Mouse (Mus musculus) heart, adult 2 months (tissue): ENCODE results near the gene Specc1.

ENCODE experiments used
- CTCF ChIP-seq: fragments of 200-600 bp; IDR thresholded peaks from 2 replicates; pipeline ENCODE4 v1.8.1; 2022; ENCODE audit warnings: antibody characterized with exemption, mild to moderate bottlenecking, moderate library complexity
- EP300 ChIP-seq: fragments of 200-500 bp; IDR thresholded peaks from 2 replicates; pipeline ENCODE4 v1.6.1; 2011; ENCODE audit warnings: low read depth, low read length, control low read depth; ENCODE audit not compliant: insufficient read depth
- POLR2A ChIP-seq: fragments of 200-500 bp; IDR thresholded peaks from 2 replicates; pipeline ENCODE4 v1.6.1; 2011; ENCODE audit warnings: mild to moderate bottlenecking, low read depth, low read length, control low read depth; ENCODE audit not compliant: insufficient read depth

- TF ChIP-seq CTCF: no peak
- no peak for TF ChIP-seq POLR2A
- TF ChIP-seq EP300: no peak
Observed at GRCm38 (mm10) chr11:61930640-61931586, 25.6 kb upstream of the Specc1 start.
